Mouse (Mus musculus) left cerebral cortex, postnatal 25 days (tissue): Measurements from ENCODE around the gene Ip6k2. TPM values are rescaled to one million over a fixed set of nuclear protein-coding genes. Genes with fewer than 3 reads are reported as not detected.

Experiments used
- DNase-seq, 2 experiments: peaks; one replicate each; pipeline ENCODE4 v3.0.0; 2022; ENCODE audit warnings: low spot score in 2 of 2, mixed read lengths in 1 of 2
- intact Hi-C: fragments of 180-260 bp; cut with DNase I; formaldehyde crosslinking; loops from one replicate; pipeline ENCODE4 v1.15.1; 2025
- total RNA-seq, 2 experiments: library from RNA; stranded (reverse); gene quantifications; 2 replicates each; pipeline ENCODE4 v1.2.3; 2021

Ip6k2 gene
- total RNA-seq, 2 experiments from 2014 or later: 152 to 153 TPM

DNA sequence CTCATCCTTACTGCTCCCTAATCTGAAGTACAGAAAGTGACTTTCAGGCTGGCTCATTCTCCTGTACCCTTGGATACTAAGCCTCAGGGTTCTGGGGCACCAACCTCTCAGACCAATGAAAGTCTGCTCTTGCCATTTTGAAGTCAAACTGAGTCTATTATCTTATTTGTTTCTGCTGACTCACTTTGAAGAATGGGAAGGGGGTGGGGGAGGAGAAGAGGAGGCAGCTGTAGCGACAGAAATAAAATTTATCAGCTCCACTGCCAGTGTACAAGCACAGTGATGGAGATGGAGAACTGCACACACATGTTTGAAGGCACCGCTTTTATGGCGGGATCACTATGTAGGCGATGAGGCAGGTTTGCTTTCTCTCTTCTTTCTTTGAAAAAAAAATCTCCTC lies 6.3 kb upstream of the Ip6k2 start:
- DNase-seq: no peak

DNA sequence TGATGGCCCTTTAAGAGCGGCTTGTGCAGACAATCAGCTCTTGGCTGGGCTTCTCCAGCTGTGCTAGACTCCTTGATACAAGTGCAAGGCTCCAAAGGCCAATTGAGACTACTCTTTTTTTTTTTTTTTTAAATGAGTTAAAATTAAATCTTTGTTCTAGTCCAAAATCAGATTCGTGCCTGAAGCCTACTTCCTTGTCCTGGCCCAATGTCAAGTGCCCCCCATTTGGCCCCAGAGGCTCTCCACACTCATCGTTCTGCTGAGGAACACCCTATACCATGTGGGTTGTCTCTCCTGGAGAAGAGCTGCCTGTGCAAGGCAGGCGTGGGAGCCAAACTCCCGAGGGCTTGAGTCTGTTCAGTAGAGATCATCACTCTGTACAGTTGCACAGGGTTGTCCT lies 2.6 kb upstream of the Ip6k2 start:
- no peak for DNase-seq
- intact Hi-C loops: no loop called here

More for the DNA sequence above, 6.3 kb upstream of the Ip6k2 start:
- intact Hi-C loops: no loop called here

DNA sequence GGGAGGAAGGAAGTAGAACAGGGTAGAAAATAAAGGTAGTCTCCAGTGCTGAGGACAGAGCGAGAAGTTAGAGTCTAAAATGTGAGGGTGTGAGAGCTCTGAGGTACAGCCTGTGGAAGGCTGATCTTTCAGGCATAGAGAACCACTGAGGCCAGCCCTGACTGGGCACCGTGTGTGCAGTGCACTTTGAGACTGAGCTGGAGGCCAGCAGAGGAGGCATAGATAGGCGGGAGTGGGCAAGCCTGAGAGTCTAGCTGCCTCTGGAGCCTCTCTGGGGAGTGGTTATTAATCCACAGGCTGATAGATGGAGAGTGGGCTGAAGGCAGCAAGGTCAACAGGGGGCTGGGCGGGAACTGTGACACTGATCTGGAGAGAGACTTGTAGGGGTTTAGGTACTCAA lies 1.7 kb upstream of the Ip6k2 start:
- intact Hi-C loops: no loop called here
- DNase-seq: no peak

DNA sequence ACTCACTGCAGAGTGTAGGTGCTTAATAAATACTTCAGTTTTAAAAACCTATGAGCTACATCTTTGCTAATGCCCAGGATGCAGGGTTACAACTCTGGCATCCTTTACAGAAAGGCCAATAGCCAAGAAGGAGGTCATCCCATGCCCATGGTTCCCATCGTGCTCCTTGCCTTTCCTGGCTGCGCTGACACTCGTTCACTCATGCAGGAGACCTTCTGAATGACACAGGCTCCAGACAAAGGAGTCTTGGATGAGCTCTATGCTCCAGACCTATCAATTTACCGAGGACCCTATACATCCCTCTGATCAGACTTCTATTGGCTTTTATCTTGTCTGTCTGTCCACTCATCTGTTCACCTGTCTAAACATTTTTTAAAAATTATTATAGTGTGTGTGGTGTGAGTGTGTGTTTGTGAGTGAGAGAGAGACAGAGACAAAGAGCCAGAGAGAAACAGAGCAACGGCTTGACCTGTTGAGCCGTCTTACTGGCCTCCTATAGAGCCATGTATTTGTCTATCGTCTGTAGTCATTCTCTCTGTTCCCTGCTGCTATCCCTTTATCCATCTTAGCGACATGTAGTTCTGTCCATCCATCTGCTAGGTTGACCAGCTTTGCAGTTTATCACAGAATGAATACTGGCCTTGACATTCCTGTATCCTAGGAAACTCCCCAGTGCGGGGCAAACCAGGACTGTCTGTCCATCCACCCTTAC lies 604 bp upstream of the Ip6k2 start:
- no peak for DNase-seq
- intact Hi-C loops: no loop called here

DNA sequence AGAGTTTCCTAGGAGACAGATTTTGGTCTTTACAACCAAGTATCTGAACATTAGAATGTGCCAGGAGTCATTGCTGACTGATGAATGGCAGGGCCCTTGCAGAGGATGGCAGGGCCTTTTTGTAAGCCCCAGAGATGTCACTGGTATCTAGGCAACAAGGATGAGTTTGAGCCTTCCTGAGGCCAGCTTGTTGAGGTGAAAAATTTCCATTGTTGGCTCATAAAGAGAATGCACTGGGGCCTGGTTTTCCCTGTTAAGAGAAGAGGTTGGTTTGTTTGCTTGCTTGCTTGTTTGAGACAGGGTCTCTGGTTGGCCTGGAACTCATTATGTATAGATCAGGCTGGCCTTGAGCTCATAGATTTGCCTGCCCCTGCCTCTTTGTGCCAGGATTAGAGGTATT lies 1.8 kb downstream of the Ip6k2 start:
- intact Hi-C loops: no loop called here
- no peak for DNase-seq

DNA sequence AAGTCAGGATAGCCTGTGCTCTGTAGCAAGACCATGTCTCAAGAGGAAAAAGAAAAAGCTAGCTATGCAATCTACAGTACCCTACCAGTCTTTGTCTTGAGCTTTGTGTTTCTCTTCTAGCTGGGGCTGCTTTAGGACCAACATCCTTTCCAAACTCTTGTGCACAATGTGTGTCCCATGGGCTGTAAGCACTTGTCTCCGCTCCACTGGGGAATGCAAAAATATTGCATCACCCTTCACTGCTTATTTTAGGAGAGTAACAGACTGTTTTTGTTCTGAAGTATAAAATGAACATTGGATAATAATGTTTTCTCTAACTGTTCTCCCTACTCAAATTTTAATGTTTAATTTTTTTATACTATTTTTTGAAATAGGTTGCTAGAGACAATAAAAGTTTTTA lies 2.9 kb downstream of the Ip6k2 start:
- intact Hi-C loops: no loop called here

DNA sequence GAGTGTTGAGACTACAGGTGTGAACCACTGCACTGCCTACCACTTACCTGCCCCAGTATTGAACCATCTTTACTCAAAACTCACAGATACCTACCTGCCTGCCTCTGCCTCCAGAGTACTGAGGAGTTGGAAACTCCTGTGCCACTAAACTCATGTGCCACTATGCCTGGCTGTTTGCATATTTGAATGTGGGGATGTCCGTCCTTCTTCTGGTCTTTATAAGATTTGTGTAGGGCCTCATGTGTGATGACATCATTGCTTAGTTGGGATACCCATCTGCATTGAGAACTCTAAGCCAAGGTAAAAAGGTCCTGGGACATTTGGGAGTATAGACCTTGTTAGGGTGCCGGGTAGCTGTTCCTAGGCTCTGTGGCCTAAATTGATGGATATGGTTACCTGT lies 3.5 kb downstream of the Ip6k2 start:
- peak in 1 of 2 experiments; percentile 0 for DNase-seq
- intact Hi-C loops: no loop called here

More for the DNA sequence above, 2.9 kb downstream of the Ip6k2 start:
- no peak for DNase-seq

DNA sequence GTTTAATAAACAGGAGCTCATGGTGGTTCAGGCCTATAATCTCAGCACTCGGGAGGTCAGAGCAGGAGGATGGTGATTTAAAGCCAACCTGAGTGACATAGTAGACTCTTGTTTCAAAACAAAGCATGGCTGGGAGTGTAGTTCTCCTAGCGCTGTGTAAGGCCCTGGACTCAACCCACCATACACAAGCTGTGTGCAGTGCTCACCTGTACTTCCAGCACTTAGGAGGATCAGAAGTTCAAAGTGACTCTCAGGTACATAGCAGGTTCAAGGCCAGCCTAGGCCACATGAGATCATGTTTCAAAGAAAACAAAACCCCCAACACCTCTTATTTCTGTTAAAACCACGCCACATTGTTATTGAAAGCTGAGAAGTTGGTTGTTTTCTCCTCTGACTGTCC lies 5.1 kb downstream of the Ip6k2 start:
- intact Hi-C loops: no loop called here
- peak in 1 of 2 experiments; percentile 0 for DNase-seq

DNA sequence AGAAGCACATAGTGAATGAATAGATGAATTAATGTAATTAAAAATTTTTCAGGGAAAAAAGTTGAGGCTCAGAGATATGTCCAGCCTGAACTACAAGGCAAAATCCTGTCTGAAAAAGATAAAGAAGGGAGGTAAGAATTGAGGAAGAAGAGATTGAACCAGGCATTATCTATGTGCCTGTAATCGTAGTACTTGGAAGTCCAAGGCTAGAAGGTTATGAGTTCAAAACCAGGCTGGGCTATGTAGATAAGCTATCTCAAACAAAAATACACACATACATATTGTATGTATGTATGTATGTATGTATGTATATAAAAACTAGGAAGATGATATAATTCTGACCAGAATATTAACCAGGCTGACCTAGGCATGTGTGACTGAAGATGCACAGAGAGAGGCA lies 8.7 kb downstream of the Ip6k2 start:
- intact Hi-C loops: no loop called here
- no peak for DNase-seq

DNA sequence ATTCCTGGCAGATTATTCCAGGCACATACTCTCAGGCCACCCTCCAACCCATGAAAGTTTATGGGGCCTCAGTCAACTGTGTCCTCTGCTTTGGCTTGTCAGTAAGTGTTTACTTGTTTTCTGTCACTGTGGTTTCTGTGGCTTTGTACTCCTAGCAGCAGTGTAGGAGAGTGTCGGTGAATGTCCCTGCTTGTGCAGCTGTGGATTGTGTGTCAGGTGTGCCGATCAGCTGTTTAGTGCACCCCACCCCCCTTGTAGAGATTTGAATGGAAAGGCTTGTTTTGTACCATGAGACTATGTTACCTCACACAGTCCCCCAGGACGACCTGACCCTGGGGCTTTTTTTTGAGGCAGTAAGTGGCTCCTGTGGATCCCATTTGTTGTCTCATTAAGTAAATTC lies 9.1 kb downstream of the Ip6k2 start:
- no peak for DNase-seq
- intact Hi-C loops: no loop called here

DNA sequence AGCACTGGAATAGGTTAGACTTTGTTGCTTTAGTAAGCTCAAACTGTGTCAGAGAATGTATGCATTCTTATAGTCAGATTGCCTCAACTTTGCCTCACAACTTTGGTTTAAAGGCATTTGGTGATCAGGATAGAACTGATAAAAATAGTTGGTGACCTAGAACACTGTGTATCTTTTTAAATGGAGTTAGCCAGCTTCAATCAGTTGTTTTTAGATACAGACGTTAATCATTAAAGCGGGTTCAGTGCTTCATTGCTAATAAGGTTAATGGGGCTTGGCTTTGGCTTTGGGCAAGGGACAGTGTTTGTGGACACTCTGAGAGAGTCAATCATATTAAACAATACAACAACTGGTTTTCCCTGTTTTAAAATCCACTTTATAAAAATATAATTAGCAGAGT lies 11.7 kb downstream of the Ip6k2 start:
- intact Hi-C loops: no loop called here
- no peak for DNase-seq

DNA sequence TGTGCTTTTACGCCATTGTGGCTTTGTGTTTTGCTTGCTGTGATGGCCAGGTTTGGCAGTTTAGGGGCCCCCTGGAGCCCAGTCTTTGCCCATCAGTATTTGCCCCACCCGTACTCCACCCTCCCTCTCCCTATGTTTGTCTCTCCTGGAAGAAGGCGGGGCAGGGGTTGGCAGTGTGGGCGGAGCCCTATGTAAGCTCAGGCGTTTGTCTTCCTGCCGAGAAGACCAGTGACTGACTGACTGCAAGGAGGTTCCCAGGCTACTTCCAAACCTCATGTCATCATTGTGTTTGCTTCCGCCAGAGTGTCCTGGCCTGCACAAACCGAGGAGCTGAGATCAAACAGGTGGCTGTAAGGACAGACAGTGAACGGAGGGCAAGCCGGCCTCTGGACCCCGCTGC lies 12.2 kb downstream of the Ip6k2 start:
- no peak for DNase-seq
- intact Hi-C loops: no loop called here

DNA sequence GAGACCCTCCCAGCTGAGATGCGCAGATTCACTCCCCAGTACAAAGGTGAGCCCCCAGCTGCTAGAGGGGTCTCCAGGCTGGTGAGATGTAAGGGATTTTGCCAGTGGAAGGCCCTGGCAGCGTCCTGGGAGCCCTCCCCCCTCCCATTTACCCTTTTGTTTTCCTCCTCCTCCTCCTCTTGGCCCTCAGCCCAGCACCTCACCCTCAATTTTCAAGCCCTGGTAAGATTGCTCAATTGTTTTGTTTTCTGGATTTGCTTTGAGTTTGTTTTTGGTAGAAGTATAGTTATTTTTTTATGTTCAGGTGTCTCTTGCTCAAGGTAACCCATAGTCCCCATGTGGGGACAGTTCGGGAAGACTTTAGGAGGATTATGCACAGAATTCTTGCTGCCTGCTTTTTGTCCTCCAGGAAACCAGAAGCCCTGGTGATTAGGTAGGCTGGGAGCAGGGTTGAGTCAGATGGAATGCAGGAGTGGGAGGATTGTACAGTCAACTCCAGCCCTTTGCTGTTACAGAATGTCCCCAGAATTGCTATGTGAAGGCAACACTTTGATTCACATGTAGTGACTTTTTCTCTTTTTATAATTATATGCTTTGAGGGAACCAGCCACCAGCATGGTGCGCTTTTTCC lies 12.9 kb downstream of the Ip6k2 start:
- intact Hi-C loops: no loop called here
- DNase-seq: peak; percentile 45 to 59

DNA sequence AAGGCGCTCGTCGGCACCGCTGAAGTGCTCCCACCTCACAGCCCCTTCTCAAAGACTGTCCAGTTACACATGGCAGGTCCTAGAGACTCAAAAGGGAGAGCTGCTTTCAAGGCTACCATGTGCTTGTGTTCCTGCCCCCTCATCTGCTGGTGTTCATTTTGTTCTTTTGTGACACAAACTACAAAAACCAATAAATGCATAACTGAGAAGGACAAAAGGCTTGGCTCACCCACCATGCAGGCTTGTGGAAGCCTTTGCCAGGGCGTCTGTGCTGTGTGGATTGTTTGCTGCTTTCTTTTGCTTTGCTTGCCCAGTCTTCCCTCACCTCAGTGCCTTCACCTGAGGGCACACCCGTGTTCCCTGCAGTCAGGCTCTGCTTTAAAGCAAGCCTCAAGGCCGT lies 13.9 kb downstream of the Ip6k2 start:
- no peak for DNase-seq
- intact Hi-C loops: no loop called here

DNA sequence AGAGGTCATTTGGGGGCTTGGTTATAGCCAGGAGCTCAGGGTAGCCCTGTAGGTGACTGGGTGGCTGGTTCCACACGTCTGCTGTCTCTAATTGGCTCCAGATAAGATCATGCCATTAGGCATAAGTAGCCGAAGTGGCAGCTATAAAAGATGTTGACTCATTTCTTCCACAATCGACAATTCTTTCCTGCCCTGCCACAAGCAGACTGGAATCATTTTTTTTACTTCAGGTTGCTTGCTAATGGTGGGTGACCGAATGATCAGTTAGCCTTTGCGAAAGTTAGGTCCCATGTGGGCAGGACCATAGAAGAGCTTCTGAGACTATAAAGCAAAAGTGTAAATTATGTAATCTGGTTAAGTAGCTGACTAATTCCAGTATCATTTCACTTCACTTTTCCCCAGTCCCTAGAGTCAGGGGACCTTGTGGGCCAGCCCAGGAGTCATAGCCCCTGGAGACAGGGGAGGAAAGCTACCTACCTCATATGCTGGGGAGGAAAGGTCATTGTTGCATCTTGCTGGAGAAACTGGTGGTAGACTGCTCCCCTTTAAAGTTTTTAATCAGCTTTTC lies 15.0 kb downstream of the Ip6k2 start:
- DNase-seq: no peak
- intact Hi-C loops: no loop called here

DNA sequence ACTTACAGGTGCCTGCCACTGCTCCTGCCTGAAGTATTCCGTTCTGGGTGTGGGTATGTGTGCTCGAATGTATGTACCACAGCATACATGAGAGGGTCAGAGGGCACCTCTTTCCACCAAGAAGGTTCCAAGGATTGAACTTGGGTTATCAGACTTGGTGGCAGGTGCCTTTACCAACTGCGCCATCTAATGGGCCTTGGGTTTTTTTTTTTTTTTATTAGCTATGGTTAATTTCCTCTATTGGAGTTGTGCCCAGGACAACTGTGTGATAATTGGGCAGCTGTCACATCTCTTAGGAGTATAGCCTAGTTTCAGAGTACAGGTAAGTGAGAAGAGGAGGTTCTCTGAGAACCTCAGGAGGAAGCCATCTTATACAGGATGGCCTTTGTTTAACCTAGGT lies 16.0 kb downstream of the Ip6k2 start:
- intact Hi-C loops: no loop called here
- DNase-seq: no peak

DNA sequence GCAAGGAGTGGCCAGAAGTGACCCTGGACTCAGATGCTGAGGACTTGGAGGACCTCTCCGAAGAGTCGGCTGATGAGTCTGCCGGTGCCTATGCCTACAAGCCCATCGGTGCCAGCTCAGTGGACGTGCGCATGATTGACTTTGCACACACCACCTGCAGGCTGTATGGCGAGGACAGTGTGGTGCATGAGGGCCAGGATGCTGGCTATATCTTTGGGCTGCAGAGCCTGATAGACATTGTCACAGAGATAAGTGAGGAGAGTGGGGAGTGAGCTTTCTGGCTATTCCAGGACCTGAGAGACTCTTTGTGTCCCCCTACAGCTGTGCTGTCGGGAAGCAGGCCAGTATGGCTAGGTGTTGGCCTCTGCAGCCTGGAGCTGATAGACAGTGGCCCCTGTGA lies 22.2 kb downstream of the Ip6k2 start:
- DNase-seq: no peak
- intact Hi-C loops: no loop called here

DNA sequence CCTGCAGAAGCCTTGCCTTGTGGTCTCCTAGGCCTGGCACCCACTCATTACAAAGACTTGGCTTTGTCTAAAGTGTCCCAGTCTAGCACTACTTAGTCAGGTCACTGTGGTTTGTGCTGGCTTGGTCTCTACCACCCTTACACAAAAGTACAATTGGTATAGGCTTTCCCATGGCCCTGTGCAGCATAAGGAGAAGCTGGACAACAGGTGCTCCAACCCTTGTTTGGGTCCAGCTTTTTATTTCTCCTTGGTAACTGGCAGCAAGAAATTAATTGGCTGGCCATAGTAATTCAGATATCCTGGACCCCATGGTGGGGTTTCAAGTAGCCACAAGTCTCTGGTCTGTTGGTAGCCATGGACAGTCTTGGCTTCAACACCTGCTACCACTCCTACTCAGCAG lies 22.8 kb downstream of the Ip6k2 start:
- intact Hi-C loops: no loop called here
- DNase-seq: no peak

DNA sequence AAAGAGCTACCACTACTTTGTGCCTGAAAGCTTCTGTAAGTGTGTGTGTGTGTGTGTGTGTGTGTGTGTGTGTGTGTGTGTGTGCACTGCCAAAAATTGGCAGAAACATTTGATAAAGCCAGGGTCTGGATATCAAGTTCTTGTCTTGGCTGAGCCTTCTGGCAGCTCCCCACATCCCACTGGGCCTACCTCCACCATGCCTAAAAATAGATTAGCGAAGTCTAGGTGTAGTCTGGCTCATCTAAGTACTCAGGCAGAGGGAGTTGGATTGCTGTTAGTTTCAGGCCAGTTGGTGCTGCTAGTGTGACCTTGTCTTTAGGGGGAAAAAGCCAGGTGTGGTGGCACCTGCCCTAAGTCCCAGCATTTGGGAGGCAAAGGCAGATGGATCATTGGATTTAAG lies 23.2 kb downstream of the Ip6k2 start:
- intact Hi-C loops: no loop called here

DNA sequence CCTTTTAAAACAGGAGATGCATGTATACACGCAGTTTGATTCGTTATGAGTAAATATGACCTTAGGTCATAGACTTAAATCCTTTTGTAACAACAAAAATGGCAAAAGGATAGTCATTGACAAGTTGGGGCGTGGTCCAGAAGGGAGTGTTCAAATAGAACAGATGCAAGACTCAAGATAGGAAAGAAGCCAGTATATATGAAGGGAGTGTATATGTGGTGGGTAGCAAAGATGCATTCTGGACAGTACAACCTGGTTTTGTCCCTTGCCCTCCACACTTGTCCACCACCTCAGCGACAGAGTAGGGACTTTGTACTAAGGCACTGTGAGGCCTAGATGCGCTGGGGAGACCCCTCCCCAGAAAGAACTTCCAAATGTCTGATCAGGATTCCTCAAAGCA lies 24.1 kb downstream of the Ip6k2 start:
- DNase-seq: no peak
- intact Hi-C loops: no loop called here

More for the DNA sequence above, 23.2 kb downstream of the Ip6k2 start:
- no peak for DNase-seq

DNA sequence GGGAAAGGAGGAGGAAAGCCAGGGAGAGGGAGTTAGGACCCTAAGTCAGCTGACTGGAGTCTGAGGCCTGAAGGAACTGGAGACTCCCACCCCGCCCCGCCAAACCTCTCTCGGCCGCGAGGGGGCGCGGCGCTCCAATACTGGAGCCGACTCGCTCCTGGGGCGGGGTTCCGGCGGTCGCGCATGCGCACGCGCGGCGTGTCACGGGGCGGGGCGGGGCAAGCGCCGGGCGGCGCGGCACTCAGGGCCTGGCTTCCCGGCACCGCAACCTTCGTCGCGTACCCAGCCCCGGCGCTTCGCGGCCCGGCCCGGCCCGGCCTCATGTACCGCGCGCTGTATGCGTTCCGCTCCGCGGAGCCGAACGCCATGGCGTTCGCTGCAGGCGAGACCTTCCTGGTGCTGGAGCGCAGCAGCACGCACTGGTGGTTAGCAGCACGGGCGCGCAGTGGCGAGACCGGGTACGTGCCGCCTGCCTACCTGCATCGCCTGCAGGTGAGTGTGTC lies 24.6 kb downstream of the Ip6k2 start, which contains the start of gene Nckipsd:
Gene Nckipsd, plus strand, starts transcription at position 206 of the 503 bp plus-strand sequence.
- intact Hi-C loops: no loop called here

More for the DNA sequence above, 24.6 kb downstream of the Ip6k2 start, which contains the start of gene Nckipsd:
- peak; percentile 91 to 94 for DNase-seq
